Mouse (Mus musculus): ENCODE data around the gene Igsf11.
A peak's percentile ranks its signal among the peaks of the same experiment; 100 is the strongest.

Gene Igsf11

GRCm38 (mm10) chr16:38892371-38892770 is at the start of gene Igsf11:
Gene Igsf11, plus strand, starts transcription at chr16:38892671.
- DNase-seq, result no peak

GRCm38 (mm10) chr16:38858120-38858749 is 34.2 kb upstream of the Igsf11 start:
- no peak for DNase-seq

GRCm38 (mm10) chr16:38860548-38860947 is 31.9 kb upstream of the Igsf11 start:
- DNase-seq, result no peak

- DNase-seq, result no peak
Observed at GRCm38 (mm10) chr16:38864358-38864757, 28.1 kb upstream of the Igsf11 start.

- DNase-seq, result no peak
Observed at GRCm38 (mm10) chr16:38873231-38873630, 19.2 kb upstream of the Igsf11 start.

- DNase-seq, result no peak
Observed at GRCm38 (mm10) chr16:38874481-38874880, 18.0 kb upstream of the Igsf11 start.

- DNase-seq, result no peak
Observed at GRCm38 (mm10) chr16:38898816-38899425, 6.5 kb downstream of the Igsf11 start.

GRCm38 (mm10) chr16:38900024-38900423 is 7.6 kb downstream of the Igsf11 start:
- no peak for DNase-seq

GRCm38 (mm10) chr16:38902111-38902778 is 9.8 kb downstream of the Igsf11 start:
- peak; percentile 94 for DNase-seq

- no peak for DNase-seq
Observed at GRCm38 (mm10) chr16:38903020-38903419, 10.5 kb downstream of the Igsf11 start.

GRCm38 (mm10) chr16:38904202-38904601 is 11.7 kb downstream of the Igsf11 start:
- no peak for DNase-seq

- DNase-seq, result no peak
Observed at GRCm38 (mm10) chr16:38905911-38906310, 13.4 kb downstream of the Igsf11 start.

- no peak for DNase-seq
Observed at GRCm38 (mm10) chr16:38908304-38908703, 15.8 kb downstream of the Igsf11 start.

GRCm38 (mm10) chr16:38909506-38909905 is 17.0 kb downstream of the Igsf11 start:
- no peak for DNase-seq

GRCm38 (mm10) chr16:38910088-38910487 is 17.6 kb downstream of the Igsf11 start:
- DNase-seq, result no peak

- no peak for DNase-seq
Observed at GRCm38 (mm10) chr16:38915451-38915850, 23.0 kb downstream of the Igsf11 start.

GRCm38 (mm10) chr16:38916053-38916786 is 23.7 kb downstream of the Igsf11 start:
- DNase-seq, result no peak

- DNase-seq, result no peak
Observed at GRCm38 (mm10) chr16:38916885-38917284, 24.4 kb downstream of the Igsf11 start.

- no peak for DNase-seq
Observed at GRCm38 (mm10) chr16:38918121-38918520, 25.6 kb downstream of the Igsf11 start.

GRCm38 (mm10) chr16:38920488-38920887 is 28.0 kb downstream of the Igsf11 start:
- DNase-seq, result no peak

GRCm38 (mm10) chr16:38924940-38925339 is 32.5 kb downstream of the Igsf11 start:
- DNase-seq, result peak; percentile 34

- no peak for DNase-seq
Observed at GRCm38 (mm10) chr16:38928760-38929159, 36.3 kb downstream of the Igsf11 start.

GRCm38 (mm10) chr16:38931519-38931918 is 39.0 kb downstream of the Igsf11 start:
- DNase-seq, result no peak

- no peak for DNase-seq
Observed at GRCm38 (mm10) chr16:38940805-38941204, 48.3 kb downstream of the Igsf11 start.
